Comparison of ENCODE assay signal across 8 mouse cellular contexts in the genomic region with DNA sequence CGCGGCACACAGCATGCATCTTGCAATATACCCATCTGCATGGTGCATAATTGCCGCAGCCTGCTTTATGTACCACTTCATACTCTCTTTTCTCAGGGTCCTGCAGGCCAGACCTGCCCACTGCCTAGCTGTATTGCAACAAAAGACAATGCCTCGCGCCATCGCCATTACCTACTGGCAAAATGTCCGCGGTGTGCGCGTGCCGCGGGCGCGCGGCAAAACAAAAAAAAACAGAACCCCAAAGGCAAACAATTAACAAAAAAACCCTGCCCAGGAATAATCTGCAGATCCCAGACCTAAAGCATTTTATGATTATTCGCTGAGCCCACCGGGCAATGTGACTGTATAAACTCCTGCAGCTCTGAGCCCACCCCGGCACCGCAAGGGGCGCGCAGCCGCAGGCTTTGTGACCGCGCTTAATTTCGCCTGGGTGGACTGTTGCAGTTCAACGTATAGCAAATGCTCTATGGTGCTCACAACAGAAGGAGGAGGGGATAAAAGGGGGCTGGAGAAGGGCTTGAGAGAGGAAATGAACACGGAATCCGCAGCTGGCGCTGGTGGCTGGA. TPM values are rescaled to one million over a fixed set of nuclear protein-coding genes. Genes with fewer than 3 reads are reported as not detected.
DNase-seq lines count a peak whose midpoint lies in the region; ATAC-seq lines count a peak whose summit lies in the region.

No protein-coding gene starts in this region.

- peak; percentile 12 to 30 for DNase-seq in cerebellum, postnatal 10 days
- no peak for DNase-seq in cerebellum, adult 11-12 months
- DNase-seq in 3T3-L1 (ENCODE audit: low read depth, low spot score) = peak; percentile 10
- DNase-seq in forebrain, embryonic 14.5 days (ENCODE audit: low spot score) = no peak
- DNase-seq in ovary, postnatal 10 days (ENCODE audit: low spot score) = no peak
- no peak for DNase-seq in gastrocnemius, postnatal 10 days
- no peak for DNase-seq in urinary bladder, postnatal 4 days (ENCODE audit: low spot score in 2 of 2)

- H3K9ac ChIP-seq in forebrain, embryonic 14.5 days (ENCODE audit: low read length) = 0 out of 2 replicates have a peak overlapping the region, but pooled peaks have one; percentile 25
- peak overlapping the region; percentile 62 for H3K9ac ChIP-seq in liver, embryonic 16.5 days (ENCODE audit: low read depth, low read length)

- peaks cover 37% of the 10 kb centered on the region for H3K27me3 ChIP-seq in forebrain, embryonic 14.5 days (replicated peaks; ENCODE audit: control insufficient read depth, insufficient read depth, low read length)
- peaks cover 36% of the 10 kb centered on the region for H3K27me3 ChIP-seq in liver, embryonic 16.5 days (ENCODE audit: control insufficient read depth, insufficient read depth, low read depth, low read length)

- WGBS in forebrain, embryonic 14.5 days = 52% methylated on average over 29 of the region's 29 CpGs
- 38% methylated on average over 29 of the region's 29 CpGs for WGBS in liver, embryonic 16.5 days (ENCODE audit: insufficient replicate concordance)

- peak overlapping the region; percentile 50 for H3K4me3 ChIP-seq in forebrain, embryonic 14.5 days (ENCODE audit: low read depth, low read length)
- peak overlapping the region; percentile 63 for H3K4me3 ChIP-seq in liver, embryonic 16.5 days (ENCODE audit: low read depth, low read length)

- peak; percentile 7; the same call in 1 of the 2 replicates for ATAC-seq in forebrain, embryonic 14.5 days
- no peak for ATAC-seq in liver, embryonic 16.5 days (ENCODE audit: low read depth)

- peak overlapping the region; percentile 63 for H3K4me2 ChIP-seq in forebrain, embryonic 14.5 days (ENCODE audit: low read length)
- H3K4me2 ChIP-seq in liver, embryonic 16.5 days (ENCODE audit: low read depth, low read length) = peak overlapping the region; percentile 84

- H3K4me1 ChIP-seq in forebrain, embryonic 14.5 days (ENCODE audit: control insufficient read depth, insufficient read depth, low read length) = peaks cover 10% of the 10 kb centered on the region; the same call in 1 of the 2 replicates
- H3K4me1 ChIP-seq in liver, embryonic 16.5 days (ENCODE audit: control insufficient read depth, low read depth, low read length) = peaks cover 13% of the 10 kb centered on the region

- no peaks in the 10 kb centered on the region for H3K36me3 ChIP-seq in forebrain, embryonic 14.5 days (ENCODE audit: control insufficient read depth, insufficient read depth, low read length)
- no peaks in the 10 kb centered on the region for H3K36me3 ChIP-seq in liver, embryonic 16.5 days (ENCODE audit: control insufficient read depth, insufficient read depth)

- peaks cover 45% of the 10 kb centered on the region for H3K9me3 ChIP-seq in forebrain, embryonic 14.5 days (replicated peaks; ENCODE audit: control insufficient read depth, low read length)
- H3K9me3 ChIP-seq in liver, embryonic 16.5 days (replicated peaks; ENCODE audit: control insufficient read depth, low read length) = peaks cover 26% of the 10 kb centered on the region

- no peak overlapping the region for H3K27ac ChIP-seq in forebrain, embryonic 14.5 days (ENCODE audit: low read depth, low read length)
- peak overlapping the region; percentile 34 for H3K27ac ChIP-seq in liver, embryonic 16.5 days (ENCODE audit: low read length)

RNA-seq across cellular contexts. Expression of gene Gnas, which starts 11.9 kb away (rescaled TPM):
- polyA plus RNA-seq in forebrain, embryonic 14.5 days (2014; fragmentation: Nextera tagmentation; extraction: Ambion mirVana) = 966 and 1,076 TPM in 2 replicates
- polyA plus RNA-seq in liver, embryonic 16.5 days (2015; fragmentation: Nextera tagmentation; extraction: Ambion mirVana) = 181 and 231 TPM in 2 replicates
- total RNA-seq in gastrocnemius, postnatal 10 days (2021) = 1,000 to 10,000 TPM; 2,149 to 2,299 TPM

RNA-seq across cellular contexts. Expression of gene Gm20721, which starts 50.5 kb away (rescaled TPM):
- polyA plus RNA-seq in forebrain, embryonic 14.5 days (2014; fragmentation: Nextera tagmentation; extraction: Ambion mirVana) = 5.9 and 6.3 TPM in 2 replicates
- polyA plus RNA-seq in liver, embryonic 16.5 days (2015; fragmentation: Nextera tagmentation; extraction: Ambion mirVana) = 31.8 and 34.8 TPM in 2 replicates
- total RNA-seq in gastrocnemius, postnatal 10 days (2021) = 1 to 10 TPM; 3.5 to 4.2 TPM

Comparison
In these comparisons a context has a peak if more than half of its experiments do, and no peak if none do; other contexts are left out.
1. DNase-seq: peak in cerebellum, postnatal 10 days (2 of 2) and 3T3-L1 (single experiment); none in cerebellum, adult 11-12 months (single experiment), forebrain, embryonic 14.5 days (single experiment), ovary, postnatal 10 days (single experiment), gastrocnemius, postnatal 10 days (single experiment) and urinary bladder, postnatal 4 days (0 of 2).